Mouse (Mus musculus): ENCODE results near the gene Krtap5-3.
A peak's percentile ranks its signal among the peaks of the same experiment; 100 is the strongest.
"Not testable (repeated sequence)": the region's sequence is repeated elsewhere in the genome, so short reads cannot be mapped to it uniquely, and the experiment has no call there.

Krtap5-3 gene

GRCm38 (mm10) chr7:142201064-142201463 is at the start of gene Krtap5-3:
Krtap5-3 (plus strand) TSS chr7:142201364.
- DNase-seq (ENCODE audit: low read depth, low spot score), result no peak

GRCm38 (mm10) chr7:142152191-142152590 is 49.0 kb upstream of the Krtap5-3 start:
- no peak for DNase-seq (ENCODE audit: low read depth, low spot score)

- DNase-seq (ENCODE audit: low read depth, low spot score), result no peak
Measured at GRCm38 (mm10) chr7:142155308-142155707, 45.9 kb upstream of the Krtap5-3 start.

- DNase-seq (ENCODE audit: low read depth, low spot score), result not testable (repeated sequence)
Measured at GRCm38 (mm10) chr7:142157013-142157412, 44.2 kb upstream of the Krtap5-3 start, which contains the start of gene Gm29735. Gm29735 (minus strand) TSS chr7:142157113.

GRCm38 (mm10) chr7:142159366-142159765 is 41.8 kb upstream of the Krtap5-3 start:
- no peak for DNase-seq (ENCODE audit: low read depth, low spot score)

- DNase-seq (ENCODE audit: low read depth, low spot score), result not testable (repeated sequence)
Measured at GRCm38 (mm10) chr7:142165639-142166038, 35.5 kb upstream of the Krtap5-3 start, which contains the start of gene Gm4553. Gm4553 (minus strand) TSS chr7:142165739.

GRCm38 (mm10) chr7:142169836-142170235 is 31.3 kb upstream of the Krtap5-3 start:
- DNase-seq (ENCODE audit: low read depth, low spot score), result peak; percentile 36

- not testable (repeated sequence) for DNase-seq (ENCODE audit: low read depth, low spot score)
Measured at GRCm38 (mm10) chr7:142175905-142176304, 25.3 kb upstream of the Krtap5-3 start, which contains the start of gene Krtap5-2. Krtap5-2 (minus strand) TSS chr7:142176005.

GRCm38 (mm10) chr7:142178685-142179084 is 22.5 kb upstream of the Krtap5-3 start:
- no peak for DNase-seq (ENCODE audit: low read depth, low spot score)

GRCm38 (mm10) chr7:142181021-142181420 is 20.1 kb upstream of the Krtap5-3 start:
- DNase-seq (ENCODE audit: low read depth, low spot score), result no peak

- DNase-seq (ENCODE audit: low read depth, low spot score), result no peak
Measured at GRCm38 (mm10) chr7:142188156-142188555, 13.0 kb upstream of the Krtap5-3 start.

- no peak for DNase-seq (ENCODE audit: low read depth, low spot score)
Measured at GRCm38 (mm10) chr7:142190289-142190688, 10.9 kb upstream of the Krtap5-3 start, which contains the start of gene Gm10153. Gm10153 (minus strand) TSS chr7:142190389.

- DNase-seq (ENCODE audit: low read depth, low spot score), result no peak
Measured at GRCm38 (mm10) chr7:142198748-142199147, 2.4 kb upstream of the Krtap5-3 start.

GRCm38 (mm10) chr7:142205488-142205887 is 4.3 kb downstream of the Krtap5-3 start:
- no peak for DNase-seq (ENCODE audit: low read depth, low spot score)

GRCm38 (mm10) chr7:142206891-142207290 is 5.7 kb downstream of the Krtap5-3 start:
- DNase-seq (ENCODE audit: low read depth, low spot score), result not testable (repeated sequence)

- DNase-seq (ENCODE audit: low read depth, low spot score), result no peak
Measured at GRCm38 (mm10) chr7:142211559-142211958, 10.4 kb downstream of the Krtap5-3 start, which contains the start of gene Gm7579. Gm7579 (plus strand) TSS chr7:142211859.

GRCm38 (mm10) chr7:142212136-142212535 is 11.0 kb downstream of the Krtap5-3 start:
- not testable (repeated sequence) for DNase-seq (ENCODE audit: low read depth, low spot score)

- DNase-seq (ENCODE audit: low read depth, low spot score), result no peak
Measured at GRCm38 (mm10) chr7:142224518-142224917, 23.4 kb downstream of the Krtap5-3 start.

GRCm38 (mm10) chr7:142229871-142230270 is 28.7 kb downstream of the Krtap5-3 start, which contains the start of gene Krtap5-5:
Krtap5-5 (minus strand) TSS chr7:142229971.
- DNase-seq (ENCODE audit: low read depth, low spot score), result not testable (repeated sequence)

- no peak for DNase-seq (ENCODE audit: low read depth, low spot score)
Measured at GRCm38 (mm10) chr7:142231540-142231939, 30.4 kb downstream of the Krtap5-3 start.

GRCm38 (mm10) chr7:142240978-142241377 is 39.8 kb downstream of the Krtap5-3 start, which contains the start of gene Gm40460:
Gm40460 (minus strand) TSS chr7:142241078.
- DNase-seq (ENCODE audit: low read depth, low spot score), result no peak

- peak; percentile 16 for DNase-seq (ENCODE audit: low read depth, low spot score)
Measured at GRCm38 (mm10) chr7:142249824-142250223, 48.7 kb downstream of the Krtap5-3 start.
